Mouse (Mus musculus) lung, adult 18-20 months (tissue): ENCODE results near the gene Tbc1d1.

Experiments
- DNase-seq, 2 experiments: peaks; one replicate each; pipeline ENCODE4 v3.0.0; 2022; ENCODE audit warnings: mixed read lengths in 2 of 2

Gene Tbc1d1

DNA sequence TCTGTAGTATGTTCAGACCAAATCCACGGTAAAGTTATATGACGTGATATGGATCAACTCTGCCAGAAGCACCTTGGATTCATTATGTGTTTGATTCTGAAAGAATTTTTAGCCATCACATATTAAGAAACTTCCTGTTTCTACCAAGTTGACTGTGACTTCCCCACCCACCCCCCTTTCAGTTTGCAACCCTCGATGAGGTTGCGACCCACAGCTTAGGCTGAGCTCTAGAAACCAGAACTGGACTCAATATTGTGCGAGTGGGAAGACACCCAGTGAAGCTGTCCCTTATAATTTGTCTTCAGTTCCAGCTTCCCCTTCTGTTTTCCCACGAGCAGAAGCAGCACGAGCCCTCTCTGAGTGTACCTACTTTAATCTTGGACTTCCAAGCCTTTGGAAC, 55.2 kb downstream of the Tbc1d1 start:
- DNase-seq: no peak

DNA sequence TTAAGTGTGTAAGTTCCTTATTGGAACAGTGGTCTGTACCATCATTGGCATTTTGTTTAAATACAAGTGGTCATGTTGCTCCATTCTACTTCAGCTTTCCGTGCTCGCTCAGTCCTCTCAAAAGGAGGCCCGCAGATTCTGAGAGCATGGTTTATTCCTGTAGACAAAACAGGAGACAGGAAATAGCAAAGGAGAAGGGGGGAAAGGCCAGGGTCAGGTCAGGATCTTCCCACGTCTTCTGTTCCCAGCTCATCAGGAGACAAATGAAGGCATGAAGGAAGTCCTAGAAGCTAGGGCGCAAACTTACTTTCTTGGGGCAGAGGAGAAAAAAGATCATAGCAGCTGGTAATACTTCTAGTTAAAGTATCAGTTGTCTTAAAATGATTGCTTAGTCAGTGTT, 56.1 kb downstream of the Tbc1d1 start:
- peak in 1 of 2 experiments; percentile 23 for DNase-seq

DNA sequence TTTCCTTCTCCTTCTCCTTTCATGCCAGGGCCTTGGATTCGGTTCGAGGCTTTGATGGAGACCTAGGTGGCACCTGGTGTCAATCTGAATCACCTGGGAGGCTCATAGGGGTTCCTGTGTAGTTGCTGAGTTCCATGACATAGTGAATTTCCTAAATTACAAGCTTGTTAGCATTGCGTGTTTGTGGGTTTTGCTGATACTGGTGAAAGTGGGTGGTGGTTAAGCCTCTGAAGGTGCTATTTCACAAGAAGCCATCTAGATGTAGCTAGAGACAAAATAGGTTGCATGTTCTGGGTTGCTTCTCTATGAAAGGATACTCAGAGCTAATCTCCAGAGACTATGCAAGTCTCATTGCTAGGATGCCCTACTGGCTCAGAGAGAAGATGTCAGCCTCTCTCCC, 56.5 kb downstream of the Tbc1d1 start:
- DNase-seq: no peak

DNA sequence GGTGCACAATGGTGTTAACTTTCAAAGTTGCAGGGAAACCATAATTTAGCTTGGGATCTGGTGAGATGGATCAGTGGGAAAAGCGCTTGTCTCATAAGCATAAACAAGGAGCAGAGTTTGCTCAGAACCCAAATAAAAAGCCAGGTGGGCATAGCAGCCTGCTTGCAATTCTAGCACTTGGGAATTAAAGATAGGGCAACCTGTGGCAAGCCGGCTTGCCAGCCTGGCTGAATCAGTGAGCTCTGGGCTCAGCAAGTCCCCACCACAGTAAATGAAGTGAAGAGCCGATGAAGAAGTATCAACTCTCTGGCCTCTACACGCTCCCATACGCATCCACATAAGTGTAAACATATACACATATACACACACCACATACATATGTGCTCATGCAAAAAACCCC, 59.7 kb downstream of the Tbc1d1 start:
- DNase-seq: no peak

DNA sequence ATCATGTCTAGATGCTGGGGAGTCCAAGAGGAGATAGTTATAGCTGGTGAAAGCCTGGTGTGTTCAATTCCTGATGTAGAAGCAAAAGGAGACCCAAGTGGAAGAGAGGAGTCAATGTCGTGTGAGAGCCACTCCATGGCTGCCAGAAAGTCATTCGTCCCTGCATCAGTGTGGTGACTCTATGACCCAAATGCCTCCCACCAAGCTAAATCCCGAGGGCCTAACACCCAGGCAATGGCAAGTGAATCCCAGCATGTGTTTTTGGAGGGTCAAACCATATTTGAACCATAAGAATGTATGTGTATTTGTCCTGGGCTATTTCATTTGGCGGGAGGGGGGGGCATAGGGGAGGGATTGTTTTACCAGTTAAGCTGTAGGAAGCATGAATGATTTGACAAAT, 60.2 kb downstream of the Tbc1d1 start:
- DNase-seq: no peak

DNA sequence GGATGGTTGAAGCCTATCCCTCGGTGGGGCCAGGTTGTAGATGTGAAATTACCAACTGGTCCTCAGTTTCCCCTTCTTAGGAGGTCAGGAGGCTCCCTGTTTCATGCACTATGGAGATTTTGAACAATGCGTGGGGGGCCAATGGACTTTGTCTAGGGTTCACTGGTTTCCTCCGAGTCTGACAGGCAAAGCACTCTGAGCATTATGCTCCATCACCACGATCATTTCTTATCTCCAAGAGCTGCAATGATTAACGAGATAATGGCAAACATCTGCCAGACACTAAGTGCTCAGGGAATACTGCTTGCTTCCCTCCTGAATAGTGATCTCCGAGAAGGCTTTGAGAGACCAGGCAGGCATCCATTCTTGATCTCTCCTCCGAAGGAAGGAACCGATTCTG, 61.2 kb downstream of the Tbc1d1 start:
- no peak for DNase-seq

DNA sequence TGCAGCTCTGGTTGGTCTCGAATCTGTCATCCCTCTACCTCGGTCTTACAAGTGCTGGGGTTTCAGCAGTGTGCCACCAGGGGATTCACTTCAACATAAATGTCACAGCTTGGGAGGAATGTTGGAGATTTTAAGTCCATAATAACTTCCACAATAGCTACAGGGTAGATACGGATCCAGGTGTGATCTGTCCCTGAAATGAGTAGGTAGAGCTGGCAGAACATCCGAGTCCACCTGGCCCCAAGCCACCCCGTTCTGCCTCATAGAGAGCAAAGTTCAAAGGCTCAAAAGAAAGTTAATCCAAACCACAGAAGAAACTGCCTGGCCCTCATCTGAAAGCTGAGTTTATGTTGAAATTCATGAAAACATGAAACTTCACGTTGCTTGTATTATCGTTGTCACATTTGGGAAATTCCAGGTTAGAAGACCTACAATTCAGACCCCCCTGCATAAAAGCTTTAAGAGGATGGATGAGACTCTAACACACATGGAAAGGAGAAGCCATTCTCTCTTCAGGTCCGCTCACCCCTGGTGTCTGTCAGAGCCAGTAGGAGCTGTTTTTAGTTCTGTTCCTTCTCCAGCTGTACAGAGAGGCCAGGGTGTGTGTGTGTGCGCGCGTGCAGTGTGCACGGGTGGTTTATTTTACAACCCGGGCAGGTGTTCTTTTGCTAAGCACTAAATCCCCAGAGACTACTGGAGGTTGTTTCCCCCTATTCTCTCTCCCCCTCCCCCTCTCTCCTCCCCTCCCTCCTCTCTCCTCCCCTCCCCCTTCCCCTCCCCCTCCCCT, 61.9 kb downstream of the Tbc1d1 start:
- DNase-seq: no peak

DNA sequence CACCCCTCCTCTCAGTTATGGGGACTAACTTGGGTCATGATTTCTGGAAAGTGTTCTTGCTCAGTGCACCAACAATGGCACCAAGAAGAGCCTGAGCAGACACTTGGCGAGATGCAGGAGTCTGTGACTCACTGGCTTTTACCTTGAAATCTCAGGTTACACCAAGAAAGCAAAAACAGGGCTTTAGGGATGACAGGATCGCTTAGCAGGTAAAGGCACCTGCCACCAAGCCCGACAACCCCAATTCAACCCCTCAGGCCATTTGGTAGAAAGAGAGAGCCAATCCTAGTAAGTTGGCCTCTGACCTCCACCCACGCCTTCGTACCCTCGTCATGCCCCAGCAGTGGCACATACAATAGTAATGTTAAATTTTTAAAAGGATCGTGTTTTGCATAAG, 62.5 kb downstream of the Tbc1d1 start:
- no peak for DNase-seq

DNA sequence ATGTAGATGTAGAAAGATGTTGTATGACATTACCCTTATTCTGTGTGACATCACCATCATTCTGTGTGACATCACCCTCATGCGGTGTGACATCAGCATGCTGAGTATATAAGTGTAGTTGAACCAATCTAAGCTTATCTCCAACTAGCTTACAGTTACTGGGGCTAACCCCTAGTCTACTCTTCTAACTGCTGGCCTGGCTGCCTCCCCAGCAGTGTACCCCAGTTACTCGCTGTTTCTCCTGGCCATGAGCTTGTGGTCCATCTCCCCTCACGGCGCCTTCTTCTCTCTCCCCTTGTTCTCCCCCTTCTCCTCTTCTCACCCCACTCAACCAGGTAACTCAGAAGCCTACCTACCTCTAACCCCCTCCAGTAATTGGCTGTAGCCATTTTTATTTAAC, 64.7 kb downstream of the Tbc1d1 start:
- DNase-seq: no peak

DNA sequence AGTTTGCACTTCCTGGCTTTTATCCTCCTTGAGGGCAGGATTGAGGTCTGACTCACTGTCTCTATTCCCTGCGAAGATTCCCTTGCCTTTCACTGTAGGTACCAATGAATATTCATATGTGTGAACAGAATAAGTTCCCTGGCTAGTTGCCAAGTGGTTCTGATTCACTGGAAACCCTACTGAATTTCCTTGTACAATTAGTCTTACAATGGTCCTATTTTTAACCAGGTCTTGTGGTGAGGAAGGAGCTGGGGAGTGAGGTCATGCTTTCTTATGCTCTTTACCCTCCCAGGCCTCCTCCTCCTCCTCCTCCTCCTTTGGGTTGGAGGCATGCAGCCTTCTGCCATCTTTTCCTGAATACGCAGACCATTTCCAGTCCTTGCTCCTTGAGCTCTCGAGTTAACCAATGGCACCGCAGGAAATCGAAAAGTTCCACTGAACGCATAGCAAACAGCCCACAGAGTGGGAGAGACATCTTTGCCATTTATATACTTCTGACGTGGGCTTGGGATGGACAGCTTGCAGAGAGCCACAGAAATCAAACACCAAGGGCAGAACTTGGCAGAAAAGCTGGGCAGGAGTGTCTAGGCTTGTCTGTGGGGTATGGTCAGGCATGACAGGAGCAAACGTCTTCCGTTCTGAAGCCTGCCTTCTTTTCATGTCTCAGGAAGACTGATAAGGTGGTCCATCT, 68.8 kb downstream of the Tbc1d1 start:
- DNase-seq: no peak

DNA sequence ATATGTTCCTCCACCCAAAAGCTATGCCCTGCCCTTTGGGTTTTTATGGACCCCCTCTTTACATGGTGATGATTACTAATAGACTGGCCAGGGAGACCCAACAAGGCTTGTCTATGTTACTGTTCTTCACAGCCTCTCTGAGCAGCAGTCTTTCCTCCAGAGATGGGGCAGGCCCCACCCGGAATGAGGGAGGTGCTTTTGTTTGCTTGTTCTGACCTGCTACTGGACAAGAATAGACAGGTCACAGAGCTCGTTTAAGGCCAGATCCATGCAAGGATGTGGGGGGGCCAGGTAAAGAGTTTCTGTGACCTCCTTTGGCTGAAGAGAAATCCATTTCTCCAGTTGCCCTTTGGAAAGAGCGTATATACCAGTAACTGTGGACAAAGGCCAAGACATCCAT, 72.1 kb downstream of the Tbc1d1 start:
- DNase-seq: no peak

DNA sequence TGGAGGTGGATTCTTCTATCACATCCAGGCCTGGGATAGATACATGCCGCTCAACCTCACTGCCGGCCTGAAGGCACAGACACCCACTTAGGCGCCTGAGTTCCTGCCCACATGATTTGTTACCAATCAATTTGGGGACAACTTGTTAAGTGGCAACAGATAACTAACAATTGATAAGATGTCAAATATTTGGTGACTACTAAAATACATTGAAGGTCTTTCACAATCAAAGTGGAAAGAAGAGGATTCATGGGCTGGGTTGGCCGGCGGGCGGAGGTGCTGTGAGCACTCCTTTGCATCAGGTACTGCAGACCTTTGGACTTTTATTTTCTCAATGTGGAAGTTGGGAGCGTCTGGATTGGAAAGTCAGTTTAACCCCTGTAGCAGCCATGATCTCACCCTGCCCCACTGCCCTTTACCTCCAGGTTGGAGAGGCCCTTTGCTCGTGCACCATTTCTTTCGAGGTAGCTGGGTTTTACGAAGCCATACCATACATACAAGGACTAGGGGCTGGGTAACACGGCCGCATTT, 73.3 kb downstream of the Tbc1d1 start:
- no peak for DNase-seq

DNA sequence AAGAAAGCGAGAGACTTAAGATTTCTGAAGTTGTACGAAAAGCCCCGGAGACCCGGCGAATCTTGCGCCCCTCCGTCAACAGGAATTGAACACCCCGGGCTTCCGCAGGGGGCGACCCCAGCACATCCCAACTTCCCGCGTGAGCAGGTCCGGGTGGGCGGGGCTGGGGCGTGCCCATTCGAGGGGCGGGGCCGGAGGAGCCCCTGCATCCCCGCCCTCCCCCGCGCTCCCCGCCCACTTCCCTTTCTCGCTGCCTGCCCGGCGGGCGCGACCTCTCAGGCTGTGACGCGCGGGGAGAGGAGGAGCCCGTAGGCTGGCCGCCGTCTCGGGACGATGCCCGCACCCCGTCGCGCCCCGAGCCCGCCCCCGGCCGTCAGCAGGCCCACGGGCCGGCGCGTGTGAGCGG, 74.0 kb downstream of the Tbc1d1 start:
- peak; percentile 92 to 94 for DNase-seq

DNA sequence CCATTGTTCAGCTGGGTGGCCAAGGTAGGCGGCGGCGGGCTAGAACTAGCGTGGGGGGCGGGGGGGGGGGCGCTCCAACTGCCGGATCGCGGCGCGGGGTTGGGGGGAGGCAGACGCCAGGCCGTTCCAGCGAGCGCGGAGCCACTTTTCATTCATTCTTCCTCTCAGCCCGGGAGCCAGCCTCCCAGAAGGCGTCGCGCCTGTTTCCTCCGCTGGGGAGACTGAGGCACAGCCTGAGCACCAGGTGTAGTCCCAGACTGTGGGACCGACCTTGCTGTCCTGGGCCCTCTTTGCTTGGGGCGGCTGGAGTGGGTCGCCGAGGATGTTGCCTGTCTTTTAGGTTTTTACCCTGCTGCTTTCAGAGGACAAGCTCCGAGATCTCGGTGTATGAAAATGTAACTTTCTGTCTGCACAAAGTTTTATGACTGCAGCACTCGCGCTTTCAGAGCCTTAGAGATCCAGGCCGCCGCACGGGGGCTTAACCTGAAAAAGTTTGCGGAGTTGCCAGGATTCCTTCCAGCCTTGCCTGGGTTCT, 74.5 kb downstream of the Tbc1d1 start:
- DNase-seq: peak in 1 of 2 experiments; percentile 23

DNA sequence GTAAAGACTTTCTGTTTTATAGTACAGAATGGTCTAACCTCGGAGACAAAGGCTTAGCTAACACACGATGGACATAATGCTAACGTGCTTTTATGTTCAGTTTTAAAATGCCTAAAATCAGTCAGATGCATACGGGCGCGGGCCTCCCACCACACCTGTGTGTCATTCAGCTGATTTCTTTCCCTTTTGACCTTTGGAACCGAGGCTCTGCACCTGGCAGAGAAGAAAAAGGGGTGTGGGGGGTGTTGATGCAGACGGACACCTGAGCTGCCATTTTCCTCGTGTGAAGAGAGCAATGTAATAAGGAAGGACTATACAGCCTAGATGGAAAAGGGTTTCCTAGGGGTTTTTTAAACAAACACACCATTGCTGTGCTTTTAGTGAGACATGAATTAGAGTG, 76.8 kb downstream of the Tbc1d1 start:
- no peak for DNase-seq

DNA sequence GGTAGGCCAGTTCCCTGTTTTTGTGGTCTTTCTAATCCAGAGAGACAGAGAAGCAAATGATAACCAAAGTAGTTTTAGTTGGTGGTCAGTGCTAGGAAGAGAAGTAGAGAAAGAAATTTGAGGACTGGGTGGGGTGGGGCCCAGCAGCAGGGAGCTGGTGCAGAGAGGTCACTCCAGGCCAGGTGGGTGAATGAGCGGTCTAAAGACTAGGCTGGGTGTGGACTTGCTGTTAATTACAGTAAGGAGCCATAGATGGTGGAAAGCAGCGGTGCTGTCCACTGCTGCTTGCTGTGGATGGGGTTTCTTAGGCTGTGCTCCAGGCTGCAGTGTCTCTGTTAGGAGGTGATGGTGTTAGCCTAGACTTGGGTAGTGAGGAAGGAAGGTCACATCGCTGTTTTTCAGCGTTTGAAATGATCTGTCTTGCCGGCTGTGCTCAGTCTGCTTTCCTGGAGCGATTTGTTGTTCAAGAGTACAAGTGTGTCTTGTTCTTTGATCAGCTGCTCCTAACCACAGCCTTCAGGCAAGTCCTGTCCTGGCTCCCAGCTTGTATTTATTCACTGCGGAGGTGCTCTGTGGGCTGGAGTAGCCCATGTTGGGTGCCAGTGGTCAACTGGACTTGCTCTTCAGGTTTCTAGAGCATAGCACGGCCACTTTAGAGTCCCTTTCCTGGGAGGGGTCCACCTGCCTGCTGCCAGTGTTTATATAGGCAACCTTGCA, 78.3 kb downstream of the Tbc1d1 start:
- peak; percentile 19 to 51 for DNase-seq

DNA sequence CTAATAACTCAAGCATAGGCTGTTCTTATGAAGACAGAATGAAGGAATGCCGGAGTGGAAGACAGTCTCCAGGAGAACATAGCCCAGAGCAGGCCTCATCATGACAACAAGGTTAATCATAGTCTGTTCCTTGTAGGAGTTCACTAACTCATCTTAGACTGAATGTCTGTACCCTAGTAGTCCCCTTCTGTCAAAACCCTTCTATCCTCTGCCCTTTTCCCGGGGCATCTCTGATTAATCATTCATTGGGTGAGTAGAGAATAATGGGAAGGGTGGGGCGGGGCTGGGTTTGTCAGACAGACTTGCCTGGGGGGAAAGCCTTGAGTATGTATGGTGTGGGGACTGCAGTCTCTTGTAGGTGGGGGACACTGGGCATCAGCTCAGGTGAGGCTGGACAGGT, 79.1 kb downstream of the Tbc1d1 start:
- no peak for DNase-seq

DNA sequence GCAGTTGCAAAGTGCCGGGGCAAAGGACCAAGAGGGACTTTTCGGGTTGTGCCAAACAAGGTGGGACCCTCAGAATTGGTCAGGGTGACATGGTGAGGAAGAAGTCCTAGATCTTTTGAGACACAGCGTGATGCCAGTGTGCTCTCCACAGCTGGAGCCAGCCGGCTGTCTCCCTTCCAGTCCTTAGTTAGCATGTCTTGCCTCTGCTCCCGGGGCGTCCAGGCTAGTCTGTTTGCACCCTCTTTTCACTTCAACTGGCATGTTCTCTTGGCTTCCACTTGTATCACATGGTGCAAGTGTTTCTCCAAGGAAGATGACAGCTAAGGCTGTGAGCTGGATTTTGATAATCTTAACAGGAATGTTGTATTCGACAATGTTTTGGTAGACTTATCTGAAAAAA, 80.5 kb downstream of the Tbc1d1 start:
- peak in 1 of 2 experiments; percentile 50 for DNase-seq

DNA sequence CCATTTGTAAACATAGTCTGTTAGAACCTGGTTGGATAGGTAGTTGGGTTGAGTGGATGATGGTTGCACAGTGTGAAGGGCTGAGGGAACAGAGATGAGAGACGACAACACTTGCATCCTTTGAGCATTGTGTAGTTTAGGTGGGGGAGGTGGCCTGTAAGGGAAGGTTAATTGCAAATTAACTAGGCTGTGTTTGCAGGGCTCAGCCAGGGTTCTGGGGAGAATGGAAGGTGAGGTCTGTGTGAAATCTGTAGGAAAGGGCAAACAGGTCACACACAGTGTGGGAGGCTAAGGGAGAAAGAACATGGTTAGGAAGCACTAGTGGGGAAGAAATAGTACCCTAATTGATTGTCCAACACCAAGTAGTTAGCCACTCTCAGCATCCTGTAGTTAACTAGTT, 81.2 kb downstream of the Tbc1d1 start:
- DNase-seq: no peak

DNA sequence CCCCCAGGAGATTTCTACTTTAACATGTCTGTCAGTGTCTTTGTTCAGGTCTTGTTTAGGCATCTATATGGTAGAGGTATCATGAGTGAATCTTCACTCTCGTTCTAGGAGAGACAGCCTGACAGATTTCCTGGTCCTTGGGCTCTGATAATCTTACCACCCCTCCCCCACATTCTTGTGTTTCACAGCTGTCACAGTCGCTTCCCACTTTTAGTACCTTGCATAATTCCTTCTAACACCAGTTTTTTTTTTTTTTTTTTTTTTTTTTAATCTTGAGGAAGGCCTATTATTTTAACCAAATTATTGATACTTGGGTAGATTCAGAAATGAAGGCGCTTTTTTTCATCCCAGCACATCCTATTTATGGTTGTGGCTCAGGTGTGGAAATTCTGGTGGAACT, 81.6 kb downstream of the Tbc1d1 start:
- DNase-seq: no peak

DNA sequence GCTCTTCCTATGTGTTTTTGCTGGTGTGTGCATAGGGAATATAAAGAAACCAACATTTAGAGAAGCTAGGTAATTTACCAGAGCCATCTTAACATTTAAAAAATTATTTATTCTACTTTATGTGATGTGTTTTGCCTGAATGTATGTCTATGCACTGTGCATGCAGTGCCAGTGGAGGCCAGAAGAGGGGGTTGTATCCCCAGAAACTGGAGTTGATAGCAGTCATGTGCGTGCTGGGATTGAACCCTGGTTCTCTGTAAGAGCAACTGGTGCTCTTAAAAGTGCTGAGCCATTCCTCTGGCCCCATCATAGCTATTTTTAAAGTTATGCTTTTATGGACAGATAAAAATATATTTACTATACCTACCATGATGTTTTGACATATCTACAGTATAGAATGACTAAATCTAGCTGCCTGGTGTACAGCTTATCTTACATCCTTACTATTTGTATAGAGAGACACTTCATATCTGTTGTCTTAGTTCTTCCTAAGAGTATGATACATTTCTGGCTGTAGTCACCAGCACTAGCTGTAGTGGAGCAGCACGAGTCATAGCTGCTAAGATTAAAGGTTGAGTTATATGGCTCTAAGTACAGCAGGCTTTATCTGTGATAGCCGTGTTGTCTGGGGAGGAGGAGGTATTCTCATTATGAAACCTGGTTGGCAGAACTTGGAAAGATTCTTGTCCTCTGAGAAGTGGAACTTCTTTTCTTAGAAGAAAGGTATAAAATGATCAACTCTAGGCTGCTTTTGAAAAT, 83.0 kb downstream of the Tbc1d1 start:
- no peak for DNase-seq

DNA sequence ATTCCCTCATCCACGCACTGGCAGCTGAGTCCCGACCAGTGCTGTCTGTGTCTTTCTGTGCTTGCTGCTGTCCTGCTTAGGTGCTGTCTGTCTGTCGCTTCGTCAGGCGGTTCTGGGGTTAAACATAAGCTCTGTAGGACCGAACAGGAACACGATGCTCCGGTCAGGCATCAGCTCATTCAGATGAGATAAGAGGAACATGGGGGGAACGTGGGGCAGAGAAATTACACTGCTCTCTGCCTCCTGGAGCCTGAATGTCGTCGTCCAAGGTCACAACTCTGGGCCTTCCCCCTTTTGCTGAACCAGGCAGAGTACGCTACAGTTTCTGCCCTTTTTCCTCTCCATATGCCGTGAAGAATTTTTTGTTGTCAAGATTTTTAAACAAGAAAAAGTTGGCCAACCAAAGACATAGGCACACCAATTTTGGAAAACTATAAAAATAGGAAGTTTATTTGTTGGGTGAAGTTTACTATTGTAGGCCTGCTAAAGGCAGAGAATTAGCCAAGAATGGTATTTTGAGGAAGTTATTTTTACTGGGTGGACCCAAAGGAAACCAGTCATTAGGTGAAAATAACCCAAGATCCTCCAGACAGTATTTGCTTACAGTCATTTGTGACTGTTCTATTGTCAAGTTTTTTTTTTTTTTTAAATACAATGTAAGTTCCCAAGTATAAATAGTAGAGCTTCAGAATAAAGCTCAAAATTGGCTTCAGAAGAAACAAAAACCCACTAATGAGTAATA, 85.0 kb downstream of the Tbc1d1 start:
- DNase-seq: no peak
